In the genomic region with DNA sequence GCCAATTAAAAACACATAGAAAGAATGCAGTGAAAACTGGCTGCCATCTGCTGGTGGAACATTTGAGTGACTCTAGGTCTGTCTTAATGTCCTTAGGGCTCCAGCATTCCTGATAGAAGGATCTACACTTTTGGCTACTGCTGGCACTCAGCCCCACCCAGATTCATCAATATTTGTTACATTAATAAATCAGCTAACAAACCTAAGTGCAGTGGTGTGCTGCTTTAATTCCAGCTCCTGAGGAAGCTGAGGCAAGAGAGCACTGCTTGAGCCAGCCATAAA, we compare ENCODE assay signal across 8 mouse cellular contexts. TPM values are rescaled to one million over a fixed set of nuclear protein-coding genes. Genes with fewer than 3 reads are reported as not detected.
A peak's percentile ranks its signal among the peaks of the same experiment; 100 is the strongest.
DNase-seq lines count a peak whose midpoint lies in the region; ATAC-seq lines count a peak whose summit lies in the region.

No protein-coding gene starts in this region.

- no peak overlapping the region for H3K27ac ChIP-seq in embryonic facial prominence, embryonic 11.5 days (replicated peaks; ENCODE audit: low read depth, low read length)
- no peak overlapping the region for H3K27ac ChIP-seq in liver, embryonic 12.5 days
- no peak overlapping the region for H3K27ac ChIP-seq in neural tube, embryonic 12.5 days

- no peaks in the 10 kb centered on the region for H3K27me3 ChIP-seq in embryonic facial prominence, embryonic 11.5 days (ENCODE audit: control insufficient read depth, insufficient read depth, low read length)
- H3K27me3 ChIP-seq in liver, embryonic 12.5 days (replicated peaks), result no peaks in the 10 kb centered on the region
- no peaks in the 10 kb centered on the region for H3K27me3 ChIP-seq in neural tube, embryonic 12.5 days (replicated peaks)

- peak; percentile 61 for ATAC-seq in embryonic facial prominence, embryonic 11.5 days (replicated peaks; ENCODE audit: insufficient number of reproducible peaks, low FRiP score, low TSS enrichment, low read depth)
- peak; percentile 40; the same call in 1 of the 2 replicates for ATAC-seq in liver, embryonic 12.5 days
- peak; percentile 80 for ATAC-seq in neural tube, embryonic 12.5 days (ENCODE audit: low FRiP score, low read depth)

- H3K4me1 ChIP-seq in embryonic facial prominence, embryonic 11.5 days (ENCODE audit: control insufficient read depth, insufficient read depth, low read length), result no peaks in the 10 kb centered on the region
- no peaks in the 10 kb centered on the region for H3K4me1 ChIP-seq in liver, embryonic 12.5 days
- peaks cover 4% of the 10 kb centered on the region; the same call in 1 of the 2 replicates for H3K4me1 ChIP-seq in neural tube, embryonic 12.5 days

- no peak overlapping the region for H3K9ac ChIP-seq in embryonic facial prominence, embryonic 11.5 days (replicated peaks; ENCODE audit: low read length)
- H3K9ac ChIP-seq in liver, embryonic 12.5 days, result no peak overlapping the region
- no peak overlapping the region for H3K9ac ChIP-seq in neural tube, embryonic 12.5 days

- no peaks in the 10 kb centered on the region for H3K36me3 ChIP-seq in embryonic facial prominence, embryonic 11.5 days (replicated peaks; ENCODE audit: control insufficient read depth, insufficient read depth, low read depth, low read length)
- H3K36me3 ChIP-seq in liver, embryonic 12.5 days, result no peaks in the 10 kb centered on the region
- no peaks in the 10 kb centered on the region for H3K36me3 ChIP-seq in neural tube, embryonic 12.5 days

- peak; percentile 47 for DNase-seq in CD4-positive, CD25-positive, alpha-beta regulatory T cell, adult 2 months (ENCODE audit: low read depth, low spot score)
- DNase-seq in NIH3T3 (ENCODE audit: low read depth), result peak; percentile 76
- peak; percentile 67 for DNase-seq in embryonic facial prominence, embryonic 11.5 days (ENCODE audit: low spot score)
- DNase-seq in heart, postnatal 14 days, result peak; percentile 32 to 61
- DNase-seq in kidney, postnatal 36 days, result peak; percentile 71 to 80
- no peak for DNase-seq in T-cell, adult 2 months (ENCODE audit: low spot score)

- no peaks in the 10 kb centered on the region for H3K9me3 ChIP-seq in embryonic facial prominence, embryonic 11.5 days (replicated peaks; ENCODE audit: control insufficient read depth, low read length)
- no peaks in the 10 kb centered on the region for H3K9me3 ChIP-seq in liver, embryonic 12.5 days (replicated peaks)
- H3K9me3 ChIP-seq in neural tube, embryonic 12.5 days, result no peaks in the 10 kb centered on the region

- no peak overlapping the region for H3K4me2 ChIP-seq in embryonic facial prominence, embryonic 11.5 days (ENCODE audit: low read depth, low read length)
- H3K4me2 ChIP-seq in liver, embryonic 12.5 days, result 0 out of 2 replicates have a peak overlapping the region, but pooled peaks have one; percentile 3
- peak overlapping the region; percentile 27; the same call in 1 of the 2 replicates for H3K4me2 ChIP-seq in neural tube, embryonic 12.5 days (replicated peaks)

- H3K4me3 ChIP-seq in embryonic facial prominence, embryonic 11.5 days (ENCODE audit: low read depth, low read length), result no peak overlapping the region
- no peak overlapping the region for H3K4me3 ChIP-seq in liver, embryonic 12.5 days
- H3K4me3 ChIP-seq in neural tube, embryonic 12.5 days, result no peak overlapping the region

- intact Hi-C loops in heart, postnatal 14 days (cut with DNase I), result loop anchor here (1.0 to 5.0 kb wide), 3 partner anchors 47 to 97 kb away; no protein-coding TSS in a partner anchor

RNA-seq across cellular contexts. Expression of a gene that starts 32.7 kb away (rescaled TPM):
- 58.2 TPM in 2 replicates for polyA plus RNA-seq in embryonic facial prominence, embryonic 11.5 days (2014; fragmentation: Nextera tagmentation; extraction: Ambion mirVana)
- 1,000 to 10,000 TPM; 1,175 to 1,217 TPM for total RNA-seq in heart, postnatal 14 days (2021)
- polyA plus RNA-seq in liver, embryonic 12.5 days (2016; fragmentation: Nextera tagmentation; extraction: Ambion mirVana), result 83.4 and 86.0 TPM in 2 replicates
- polyA plus RNA-seq in neural tube, embryonic 12.5 days (2016; fragmentation: Nextera tagmentation; extraction: Ambion mirVana), result 55.7 and 60.4 TPM in 2 replicates

RNA-seq across cellular contexts. Expression of a gene that starts 49.4 kb away (rescaled TPM):
- polyA plus RNA-seq in embryonic facial prominence, embryonic 11.5 days (2014; fragmentation: Nextera tagmentation; extraction: Ambion mirVana), result 11.5 and 18.0 TPM in 2 replicates
- total RNA-seq in heart, postnatal 14 days (2021), result 10 to 100 TPM; 25.3 to 35.9 TPM
- polyA plus RNA-seq in liver, embryonic 12.5 days (2016; fragmentation: Nextera tagmentation; extraction: Ambion mirVana), result 2.2 and 4.4 TPM in 2 replicates
- polyA plus RNA-seq in neural tube, embryonic 12.5 days (2016; fragmentation: Nextera tagmentation; extraction: Ambion mirVana), result 47.5 and 64.3 TPM in 2 replicates
